Mouse (Mus musculus) Patski (cell line): ENCODE results near the gene Mapk12. TPM values are rescaled to one million over a fixed set of nuclear protein-coding genes. Genes with fewer than 3 reads are reported as not detected.

Experiments
- ATAC-seq: fragments of 100-300 bp; one replicate; pipeline ENCODE4 v1.8.0; 2021
- CTCF ChIA-PET: fragments of 350-600 bp; sonication (Branson Sonifier 250); formaldehyde crosslinking; loops from one replicate; lab custom pipeline; 2022; ENCODE audit warnings: inconsistent platforms; lab: Charles Lee
- POLR2A ChIA-PET: fragments of 350-600 bp; sonication (Branson Sonifier 250); formaldehyde crosslinking; loops from one replicate; lab custom pipeline; 2022; ENCODE audit warnings: antibody characterized with exemption, inconsistent platforms; lab: Charles Lee
- DNase-seq: peaks from one replicate; pipeline ENCODE4 v3.0.0-alpha.2; 2011; ENCODE audit warnings: low read depth, low spot score
- H3K27me3 ChIP-seq: fragments of 371-371 bp; one replicate; pipeline ENCODE4 v1.5.1; 2021
- CTCF ChIP-seq: fragments of 100-300 bp; IDR thresholded peaks from one replicate; pipeline ENCODE4 v1.5.1; 2021
- in situ Hi-C: fragments of 300-500 bp; cut with MboI; formaldehyde crosslinking; loops from 3 replicates; pipeline ENCODE4 v1.11.1; 2018; ENCODE audit warnings: low pct_unique_long_range_greater_than_20kb, mixed read lengths
- polyA plus RNA-seq: library from polyadenylated mRNA; unstranded; gene quantifications from one replicate; pipeline ENCODE4 v1.2.3, GENCODE M21; 2021

Mapk12 gene
- polyA plus RNA-seq, 1 experiment from 2014 or later, result 7.1 TPM

DNA sequence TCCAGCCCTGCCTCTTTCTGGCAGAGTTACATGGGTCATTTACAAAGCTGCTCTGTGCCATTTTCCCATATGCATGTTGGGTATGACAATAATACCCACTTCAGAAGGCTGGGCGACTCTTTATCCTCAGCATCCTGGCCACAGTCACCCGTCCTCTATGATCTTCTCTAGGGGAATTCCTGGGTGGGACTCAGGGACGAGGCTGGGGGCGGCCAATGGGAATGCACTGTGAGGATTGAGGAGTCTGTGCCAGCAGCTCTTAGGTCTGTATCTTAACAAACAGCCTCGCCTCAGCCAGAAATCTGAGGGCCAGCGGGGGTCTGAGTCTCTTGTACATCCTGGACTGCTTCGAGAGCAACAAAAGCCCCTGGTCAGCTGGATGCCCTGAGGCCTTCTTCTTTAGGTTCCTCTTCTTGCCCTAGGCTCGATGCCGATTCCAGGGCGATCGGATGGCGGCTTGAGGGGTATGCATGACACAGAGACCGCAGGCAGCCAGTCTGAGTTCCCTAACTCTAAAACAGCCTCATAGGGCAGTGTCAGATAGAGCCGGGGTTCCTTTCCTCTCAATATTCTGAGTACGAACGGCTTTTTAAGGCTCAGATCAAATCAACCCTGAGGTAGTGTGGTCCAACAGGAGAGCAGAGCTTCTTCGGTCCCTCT lies 31.9 kb upstream of the Mapk12 start:
- ChIA-PET POLR2A (no interaction called here), CTCF (no interaction called here)
- no peak for TF ChIP-seq CTCF
- in situ Hi-C loops, result no loop called here
- ATAC-seq, result no peak
- no peaks in the 10 kb centered on the region for H3K27me3 ChIP-seq
- DNase-seq, result no peak

GRCm38 (mm10) chr15:89171526-89172051 lies 31.1 kb upstream of the Mapk12 start:
- TF ChIP-seq CTCF, result no peak
- in situ Hi-C loops, result no loop called here
- CTCF ChIA-PET, result interaction anchor here (1.4 to 3.2 kb wide), 2 partner anchors 38 to 43 kb away, joined by 4 to 8 read pairs; partner anchors contain the start of gene Hdac10

GRCm38 (mm10) chr15:89170102-89170501 lies 29.6 kb upstream of the Mapk12 start:
- TF ChIP-seq CTCF, result no peak
- DNase-seq, result no peak

More at GRCm38 (mm10) chr15:89171526-89172051, 31.1 kb upstream of the Mapk12 start:
- POLR2A ChIA-PET, result interaction anchor here (0.7 kb wide), 1 partner anchor 14 kb away, joined by 3 read pairs; no protein-coding TSS in a partner anchor
- DNase-seq (no peak), ATAC-seq (no peak)
- no peaks in the 10 kb centered on the region for H3K27me3 ChIP-seq

GRCm38 (mm10) chr15:89169431-89169830 lies 28.9 kb upstream of the Mapk12 start:
- TF ChIP-seq CTCF, result no peak
- CTCF ChIA-PET, result interaction anchor here (1.6 to 3.2 kb wide), 2 partner anchors 9 to 41 kb away, joined by 8 to 10 read pairs; partner anchors contain the start of gene Hdac10
- in situ Hi-C loops, result no loop called here
- POLR2A ChIA-PET, result interaction anchor here (1.2 to 3.9 kb wide), 4 partner anchors 10 to 27 kb away, joined by 3 to 14 read pairs (median 8); partner anchors contain the start of genes Dennd6b and Mapk11
- ATAC-seq, result peak; percentile 91
- peak; percentile 94 for DNase-seq
- H3K27me3 ChIP-seq, result no peaks in the 10 kb centered on the region

More at GRCm38 (mm10) chr15:89170102-89170501, 29.6 kb upstream of the Mapk12 start:
- no peaks in the 10 kb centered on the region for H3K27me3 ChIP-seq
- ChIA-PET POLR2A (interaction anchor here (1.2 to 3.9 kb wide), 3 partner anchors 9 to 26 kb away, joined by 3 to 14 read pairs (median 10); partner anchors contain the start of gene Dennd6b), CTCF (interaction anchor here (1.4 to 3.2 kb wide), 3 partner anchors 9 to 41 kb away, joined by 4 to 10 read pairs (median 8); partner anchors contain the start of gene Hdac10)
- in situ Hi-C loops, result no loop called here
- ATAC-seq, result no peak

DNA sequence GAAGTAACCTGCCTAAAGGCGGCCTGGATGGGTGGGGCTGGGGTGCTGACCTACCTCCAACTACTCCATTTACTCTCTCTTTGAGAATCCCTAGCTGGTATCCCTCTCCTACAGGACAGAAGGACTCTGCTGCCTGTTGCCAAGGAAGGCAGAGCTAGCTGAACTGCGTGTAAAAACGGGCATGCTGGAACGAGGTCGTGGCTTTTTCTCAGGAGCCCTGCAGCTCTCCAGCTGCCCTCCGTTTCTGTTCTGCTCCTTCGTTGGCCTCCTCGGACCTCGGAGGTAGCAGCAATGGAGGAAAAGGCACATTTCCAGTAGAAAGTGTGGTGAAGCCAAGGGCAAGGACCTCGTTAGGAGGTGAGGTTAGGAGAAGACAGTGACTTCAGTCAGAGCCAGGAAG lies 28.4 kb upstream of the Mapk12 start:
- H3K27me3 ChIP-seq, result no peaks in the 10 kb centered on the region
- ChIA-PET POLR2A (interaction anchor here (1.4 to 3.9 kb wide), 3 partner anchors 10 to 27 kb away, joined by 6 to 14 read pairs (median 10); partner anchors contain the start of genes Dennd6b and Mapk11), CTCF (interaction anchor here (1.6 to 3.2 kb wide), 2 partner anchors 10 to 40 kb away, joined by 8 to 10 read pairs; partner anchors contain the start of gene Hdac10)
- no peak for TF ChIP-seq CTCF
- DNase-seq (no peak), ATAC-seq (no peak)
- in situ Hi-C loops, result no loop called here

GRCm38 (mm10) chr15:89165478-89165877 lies 25.0 kb upstream of the Mapk12 start:
- in situ Hi-C loops, result no loop called here
- CTCF ChIA-PET, result interaction anchor here (0.8 to 1.1 kb wide), 2 partner anchors 30 to 37 kb away, joined by 3 to 4 read pairs; partner anchors contain the start of genes Dennd6b and Hdac10
- no peak for DNase-seq
- ATAC-seq, result no peak
- POLR2A ChIA-PET, result interaction anchor here (0.9 to 1.1 kb wide), 3 partner anchors 10 to 14 kb away, joined by 3 read pairs; no protein-coding TSS in a partner anchor
- H3K27me3 ChIP-seq, result no peaks in the 10 kb centered on the region
- TF ChIP-seq CTCF, result no peak

- no peaks in the 10 kb centered on the region for H3K27me3 ChIP-seq
- ATAC-seq, result peak; percentile 56
- no peak for TF ChIP-seq CTCF
- in situ Hi-C loops, result no loop called here
- no peak for DNase-seq
- ChIA-PET POLR2A (no interaction called here), CTCF (interaction anchor here (1.0 to 1.2 kb wide), 2 partner anchors 16 to 48 kb away, joined by 3 to 4 read pairs; no protein-coding TSS in a partner anchor)
Observed at GRCm38 (mm10) chr15:89161397-89161796, 20.9 kb upstream of the Mapk12 start.

DNA sequence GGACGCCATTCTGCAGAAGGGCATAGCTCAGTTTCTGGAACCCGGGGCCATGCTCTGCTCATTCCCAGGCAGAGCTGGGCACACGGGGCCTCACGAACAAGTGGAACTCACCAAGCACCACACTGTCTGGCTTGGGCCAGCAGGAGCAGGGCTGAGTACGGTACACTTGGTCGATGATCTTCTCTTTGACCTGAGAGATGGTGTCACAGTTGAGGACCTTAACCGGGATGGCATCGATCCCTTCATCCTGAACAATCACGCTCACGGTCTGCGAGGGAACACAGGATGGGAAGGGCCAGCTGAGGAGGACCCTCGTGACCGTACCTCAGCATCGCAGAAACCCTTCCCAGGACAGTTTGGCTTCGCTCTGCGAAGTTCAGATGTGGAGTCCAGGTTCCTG lies 18.0 kb upstream of the Mapk12 start:
- H3K27me3 ChIP-seq, result no peaks in the 10 kb centered on the region
- POLR2A ChIA-PET, result interaction anchor here (1.1 kb wide), 1 partner anchor 37 kb away, joined by 4 read pairs; the partner anchor contains the start of gene Dennd6b
- in situ Hi-C loops, result no loop called here
- CTCF ChIA-PET, result interaction anchor here (1.2 to 1.4 kb wide), 4 partner anchors 19 to 53 kb away, joined by 3 to 5 read pairs (median 4); partner anchors contain the start of gene Ppp6r2
- no peak for ATAC-seq
- DNase-seq, result no peak
- no peak for TF ChIP-seq CTCF

GRCm38 (mm10) chr15:89157954-89158353 lies 17.5 kb upstream of the Mapk12 start:
- DNase-seq (no peak), ATAC-seq (no peak)
- ChIA-PET CTCF (interaction anchor here (1.3 kb wide), 1 partner anchor 20 kb away, joined by 3 read pairs; no protein-coding TSS in a partner anchor), POLR2A (no interaction called here)
- no peaks in the 10 kb centered on the region for H3K27me3 ChIP-seq
- in situ Hi-C loops, result no loop called here
- TF ChIP-seq CTCF, result no peak

DNA sequence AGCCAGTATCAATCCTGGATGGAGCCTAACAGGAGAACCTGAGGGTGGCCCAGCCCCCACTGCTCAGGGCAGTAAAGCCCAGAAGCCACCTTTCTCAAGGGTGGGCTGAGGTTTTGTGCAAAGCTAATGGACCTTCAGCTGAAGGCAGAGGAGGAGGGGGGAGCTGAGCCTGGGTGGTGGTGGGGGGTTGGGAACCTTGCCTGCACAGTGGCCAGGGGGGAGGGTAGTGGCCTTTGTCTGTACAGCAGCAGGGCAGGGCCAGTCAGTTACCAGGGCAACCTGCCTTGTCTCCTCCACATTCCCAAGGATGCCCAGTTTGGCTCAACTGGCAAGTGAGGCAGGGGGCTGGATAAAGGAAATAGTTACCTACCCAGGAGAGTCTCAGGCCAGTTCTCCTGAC lies 11.8 kb upstream of the Mapk12 start:
- ATAC-seq, result no peak
- in situ Hi-C loops, result no loop called here
- DNase-seq, result no peak
- ChIA-PET CTCF (no interaction called here), POLR2A (no interaction called here)
- H3K27me3 ChIP-seq, result no peaks in the 10 kb centered on the region
- no peak for TF ChIP-seq CTCF
